Mouse (Mus musculus): ENCODE measurements around the gene Pdilt. TPM values are rescaled to one million over a fixed set of nuclear protein-coding genes. Genes with fewer than 3 reads are reported as not detected.

Pdilt gene
- polyA plus RNA-seq, 1 experiment, result not detected

GRCm38 (mm10) chr7:119550471-119551222 is 27.4 kb upstream of the Pdilt start:
- 88% methylated on average over 3 of the region's 3 CpGs for WGBS
- H3K4me3 ChIP-seq (ENCODE audit: control insufficient read depth, insufficient read depth, low read length), result no peak overlapping the region
- H3K27me3 ChIP-seq (ENCODE audit: control insufficient read depth, insufficient read depth, low read length), result no peaks in the 10 kb centered on the region
- no peak overlapping the region for H3K27ac ChIP-seq (ENCODE audit: control insufficient read depth, insufficient read depth, low read length)
- no peak for DNase-seq
- H3K36me3 ChIP-seq (ENCODE audit: control insufficient read depth, insufficient read depth, low read length), result no peaks in the 10 kb centered on the region
- TF ChIP-seq CTCF (IDR thresholded peaks at IDR 0.05; ENCODE audit: borderline replicate concordance, control insufficient read depth, extremely low read depth, insufficient read depth, low read length, poor library complexity) (no peak), POLR2A (IDR thresholded peaks at IDR 0.05; ENCODE audit: control insufficient read depth, extremely low read depth, insufficient read depth, low read length, poor library complexity) (no peak)
- no peaks in the 10 kb centered on the region for H3K4me1 ChIP-seq (replicated peaks; ENCODE audit: control insufficient read depth, insufficient read depth, low read length)

DNA sequence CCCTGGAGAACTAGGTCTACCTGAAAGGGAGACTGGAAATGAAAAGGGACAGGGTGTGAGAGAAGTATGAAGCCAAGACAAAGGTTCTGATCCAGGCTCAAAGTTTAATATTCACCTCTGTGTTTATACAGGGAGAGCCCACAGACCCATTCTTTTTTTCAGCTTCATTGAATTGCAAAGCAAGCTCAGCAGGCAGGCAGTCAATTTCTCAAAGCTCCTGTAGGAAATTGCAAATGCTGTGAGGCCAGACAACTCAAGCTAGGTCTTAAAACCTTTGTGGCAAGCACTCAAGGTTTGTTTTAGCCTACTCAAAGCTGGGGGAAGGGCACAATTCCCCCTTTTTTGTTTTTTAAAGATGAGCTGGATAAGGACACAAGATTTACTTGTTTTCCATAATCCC is 22.3 kb upstream of the Pdilt start:
- Histone ChIP-seq H3K27me3 (ENCODE audit: control insufficient read depth, insufficient read depth, low read length) (no peaks in the 10 kb centered on the region), H3K36me3 (ENCODE audit: control insufficient read depth, insufficient read depth, low read length) (no peaks in the 10 kb centered on the region), H3K4me1 (replicated peaks; ENCODE audit: control insufficient read depth, insufficient read depth, low read length) (no peaks in the 10 kb centered on the region), H3K27ac (ENCODE audit: control insufficient read depth, insufficient read depth, low read length) (no peak overlapping the region), H3K4me3 (ENCODE audit: control insufficient read depth, insufficient read depth, low read length) (no peak overlapping the region)
- TF ChIP-seq CTCF (IDR thresholded peaks at IDR 0.05; ENCODE audit: borderline replicate concordance, control insufficient read depth, extremely low read depth, insufficient read depth, low read length, poor library complexity) (no peak), POLR2A (IDR thresholded peaks at IDR 0.05; ENCODE audit: control insufficient read depth, extremely low read depth, insufficient read depth, low read length, poor library complexity) (no peak)
- no peak for DNase-seq

DNA sequence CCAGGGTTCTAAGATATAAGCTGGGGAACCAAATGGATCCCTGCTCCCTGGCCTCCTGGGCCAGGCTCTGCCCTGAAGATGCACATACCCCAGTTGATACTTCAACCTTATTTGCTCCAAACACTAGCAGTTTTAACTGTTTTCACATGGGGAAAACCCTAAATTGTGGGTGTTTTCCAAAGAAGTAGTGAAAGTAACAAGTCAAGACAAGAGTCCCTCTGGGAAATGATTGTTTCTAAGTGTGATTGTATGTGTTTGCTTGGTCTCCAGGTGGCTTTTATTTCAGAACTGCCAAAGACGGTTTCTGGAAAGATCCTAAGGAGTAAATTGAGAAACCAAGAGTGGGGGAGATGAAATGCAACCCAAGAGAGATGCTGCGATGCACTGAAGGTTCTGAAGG is 19.2 kb upstream of the Pdilt start:
- H3K4me1 ChIP-seq (replicated peaks; ENCODE audit: control insufficient read depth, insufficient read depth, low read length), result no peaks in the 10 kb centered on the region
- no peaks in the 10 kb centered on the region for H3K36me3 ChIP-seq (ENCODE audit: control insufficient read depth, insufficient read depth, low read length)
- H3K27ac ChIP-seq (ENCODE audit: control insufficient read depth, insufficient read depth, low read length), result no peak overlapping the region
- 88% methylated on average over 2 of the region's 2 CpGs for WGBS
- DNase-seq, result no peak
- TF ChIP-seq POLR2A (IDR thresholded peaks at IDR 0.05; ENCODE audit: control insufficient read depth, extremely low read depth, insufficient read depth, low read length, poor library complexity), result no peak
- TF ChIP-seq CTCF (IDR thresholded peaks at IDR 0.05; ENCODE audit: borderline replicate concordance, control insufficient read depth, extremely low read depth, insufficient read depth, low read length, poor library complexity), result no peak
- no peaks in the 10 kb centered on the region for H3K27me3 ChIP-seq (ENCODE audit: control insufficient read depth, insufficient read depth, low read length)
- no peak overlapping the region for H3K4me3 ChIP-seq (ENCODE audit: control insufficient read depth, insufficient read depth, low read length)

- no peak for DNase-seq
- H3K4me3 ChIP-seq (ENCODE audit: control insufficient read depth, insufficient read depth, low read length), result no peak overlapping the region
- no peaks in the 10 kb centered on the region for H3K4me1 ChIP-seq (replicated peaks; ENCODE audit: control insufficient read depth, insufficient read depth, low read length)
- TF ChIP-seq POLR2A (IDR thresholded peaks at IDR 0.05; ENCODE audit: control insufficient read depth, extremely low read depth, insufficient read depth, low read length, poor library complexity), result no peak
- no peak for TF ChIP-seq CTCF (IDR thresholded peaks at IDR 0.05; ENCODE audit: borderline replicate concordance, control insufficient read depth, extremely low read depth, insufficient read depth, low read length, poor library complexity)
- H3K27me3 ChIP-seq (ENCODE audit: control insufficient read depth, insufficient read depth, low read length), result no peaks in the 10 kb centered on the region
- H3K27ac ChIP-seq (ENCODE audit: control insufficient read depth, insufficient read depth, low read length), result no peak overlapping the region
- no peaks in the 10 kb centered on the region for H3K36me3 ChIP-seq (ENCODE audit: control insufficient read depth, insufficient read depth, low read length)
- 85% methylated on average over 2 of the region's 2 CpGs for WGBS
These were observed 11.1 kb upstream of the Pdilt start for GRCm38 (mm10) chr7:119534389-119534788.

- Histone ChIP-seq H3K4me1 (replicated peaks; ENCODE audit: control insufficient read depth, insufficient read depth, low read length) (no peaks in the 10 kb centered on the region), H3K27me3 (ENCODE audit: control insufficient read depth, insufficient read depth, low read length) (no peaks in the 10 kb centered on the region), H3K4me3 (ENCODE audit: control insufficient read depth, insufficient read depth, low read length) (no peak overlapping the region), H3K36me3 (ENCODE audit: control insufficient read depth, insufficient read depth, low read length) (no peaks in the 10 kb centered on the region), H3K27ac (ENCODE audit: control insufficient read depth, insufficient read depth, low read length) (no peak overlapping the region)
- 64% methylated on average over 1 of the region's 1 CpGs for WGBS
- DNase-seq, result no peak
- TF ChIP-seq CTCF (IDR thresholded peaks at IDR 0.05; ENCODE audit: borderline replicate concordance, control insufficient read depth, extremely low read depth, insufficient read depth, low read length, poor library complexity) (no peak), POLR2A (IDR thresholded peaks at IDR 0.05; ENCODE audit: control insufficient read depth, extremely low read depth, insufficient read depth, low read length, poor library complexity) (no peak)
These were observed 9.6 kb upstream of the Pdilt start for GRCm38 (mm10) chr7:119532924-119533323.

GRCm38 (mm10) chr7:119528617-119529016 is 5.3 kb upstream of the Pdilt start:
- Histone ChIP-seq H3K27ac (ENCODE audit: control insufficient read depth, insufficient read depth, low read length) (no peak overlapping the region), H3K4me3 (ENCODE audit: control insufficient read depth, insufficient read depth, low read length) (no peak overlapping the region), H3K27me3 (ENCODE audit: control insufficient read depth, insufficient read depth, low read length) (no peaks in the 10 kb centered on the region), H3K4me1 (replicated peaks; ENCODE audit: control insufficient read depth, insufficient read depth, low read length) (no peaks in the 10 kb centered on the region), H3K36me3 (ENCODE audit: control insufficient read depth, insufficient read depth, low read length) (no peaks in the 10 kb centered on the region)
- DNase-seq, result no peak
- TF ChIP-seq POLR2A (IDR thresholded peaks at IDR 0.05; ENCODE audit: control insufficient read depth, extremely low read depth, insufficient read depth, low read length, poor library complexity) (no peak), CTCF (IDR thresholded peaks at IDR 0.05; ENCODE audit: borderline replicate concordance, control insufficient read depth, extremely low read depth, insufficient read depth, low read length, poor library complexity) (no peak)
- WGBS, result 83% methylated on average over 7 of the region's 7 CpGs

- H3K27ac ChIP-seq (ENCODE audit: control insufficient read depth, insufficient read depth, low read length), result no peak overlapping the region
- no peak for DNase-seq
- H3K27me3 ChIP-seq (ENCODE audit: control insufficient read depth, insufficient read depth, low read length), result no peaks in the 10 kb centered on the region
- TF ChIP-seq CTCF (IDR thresholded peaks at IDR 0.05; ENCODE audit: borderline replicate concordance, control insufficient read depth, extremely low read depth, insufficient read depth, low read length, poor library complexity) (no peak), POLR2A (IDR thresholded peaks at IDR 0.05; ENCODE audit: control insufficient read depth, extremely low read depth, insufficient read depth, low read length, poor library complexity) (no peak)
- no peaks in the 10 kb centered on the region for H3K36me3 ChIP-seq (ENCODE audit: control insufficient read depth, insufficient read depth, low read length)
- no peaks in the 10 kb centered on the region for H3K4me1 ChIP-seq (replicated peaks; ENCODE audit: control insufficient read depth, insufficient read depth, low read length)
- H3K4me3 ChIP-seq (ENCODE audit: control insufficient read depth, insufficient read depth, low read length), result no peak overlapping the region
- WGBS, result 63% methylated on average over 2 of the region's 2 CpGs
These were observed 4.3 kb upstream of the Pdilt start for GRCm38 (mm10) chr7:119527548-119527947.
